Mouse (Mus musculus) small intestine, adult 2 months (tissue): Measurements from ENCODE around the gene Dnajc9. TPM values are rescaled to one million over a fixed set of nuclear protein-coding genes. Genes with fewer than 3 reads are reported as not detected.

ENCODE experiments used
- H3K27ac ChIP-seq: fragments of 200-500 bp; 2 replicates; pipeline ENCODE4 v1.5.1; 2012; ENCODE audit warnings: low read depth, low read length, control low read depth, inconsistent platforms; ENCODE audit not compliant: insufficient read depth
- H3K27me3 ChIP-seq: fragments of 200-500 bp; 2 replicates; pipeline ENCODE4 v1.6.1; 2012; ENCODE audit warnings: mild to moderate bottlenecking, moderate library complexity, low read length, inconsistent platforms; ENCODE audit not compliant: control insufficient read depth, insufficient read depth
- H3K36me3 ChIP-seq: fragments of 200-500 bp; 2 replicates; pipeline ENCODE4 v1.6.1; 2012; ENCODE audit warnings: mild to moderate bottlenecking, low read length, control low read depth, inconsistent platforms; ENCODE audit not compliant: control insufficient read depth, insufficient read depth
- H3K4me1 ChIP-seq: fragments of 200-500 bp; 2 replicates; pipeline ENCODE4 v1.6.1; 2012; ENCODE audit warnings: low read length, inconsistent platforms, mixed read lengths; ENCODE audit not compliant: control insufficient read depth, insufficient read depth, insufficient read length
- H3K4me3 ChIP-seq: fragments of 200-500 bp; 2 replicates; pipeline ENCODE4 v1.5.1; 2012; ENCODE audit warnings: low read depth, mild to moderate bottlenecking, control low read depth, inconsistent platforms, low read length, moderate library complexity
- CTCF ChIP-seq: fragments of 200-500 bp; IDR thresholded peaks from 2 replicates; pipeline ENCODE4 v1.5.1; 2012; ENCODE audit warnings: low read depth, mild to moderate bottlenecking, control low read depth, inconsistent platforms, low read length, moderate library complexity, mixed read lengths; ENCODE audit not compliant: insufficient replicate concordance, insufficient read length; ENCODE audit errors: extremely low read depth
- POLR2A ChIP-seq: fragments of 200-500 bp; IDR thresholded peaks from 2 replicates; pipeline ENCODE4 v1.6.1; 2012; ENCODE audit warnings: low read depth, mild to moderate bottlenecking, control low read depth, inconsistent platforms, low read length, moderate library complexity
- WGBS: fragments of 180-500 bp; shearing (Covaris S2); methylation state at CpG from one replicate; pipeline ENCODE4 v1.1.7; 2018; 5-methylcytosine and 5-hydroxymethylcytosine counted together
- polyA plus RNA-seq: library from polyadenylated mRNA; depleted of rRNA; stranded (reverse); fragments of >200 nt; gene quantifications from 2 replicates; pipeline ENCODE4 v1.2.3, GENCODE M21; 2012; rRNA removed

Dnajc9 gene
- polyA plus RNA-seq, 1 experiment = 21.1 TPM

DNA sequence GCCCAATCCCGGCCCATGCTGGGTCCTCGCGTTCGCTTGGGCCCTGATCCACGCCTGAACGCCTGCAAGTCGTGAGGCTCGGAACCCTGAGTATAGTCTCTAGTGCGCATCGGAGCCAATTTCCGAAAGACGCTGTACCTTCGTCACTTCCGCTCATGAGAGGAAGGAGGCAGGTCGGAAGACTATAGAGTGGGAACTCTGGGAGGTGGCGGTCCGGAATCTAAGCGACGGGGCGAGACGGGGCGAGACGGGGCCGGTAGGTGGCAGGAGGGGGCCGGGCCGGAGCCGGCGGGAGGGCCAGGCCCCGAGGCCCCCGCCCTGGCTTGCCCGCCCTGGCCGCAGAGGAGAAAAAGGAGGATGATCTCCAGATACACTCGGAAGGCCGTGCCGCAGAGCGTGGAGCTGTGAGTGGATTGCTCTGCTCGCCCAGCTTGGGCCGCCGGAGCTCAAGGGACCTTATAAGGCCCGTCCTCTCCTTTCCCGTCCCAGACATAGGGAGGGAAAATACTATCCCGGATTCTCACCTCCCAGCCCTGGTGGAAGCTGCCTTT is 40.6 kb downstream of the Dnajc9 start, which contains the start of the genes Ecd and Fam149b:
TSS of gene Ecd (minus strand) at position 131 of the 551 bp plus-strand sequence.
TSS of gene Fam149b (plus strand) at position 172 of the 551 bp plus-strand sequence.
- peak within 1 kb of the TSS; percentile 71 for H3K4me3 ChIP-seq
- under 1% methylated on average over 42 of the region's 42 CpGs for WGBS
- no peaks in the 10 kb centered on the region for H3K27me3 ChIP-seq
- H3K4me1 ChIP-seq = no peaks in the 10 kb centered on the region
- TF ChIP-seq CTCF (peak; percentile 50; the same call in 1 of the 2 replicates), POLR2A (peak; percentile 75; the same call in 1 of the 2 replicates)
- peaks cover 8% of the 10 kb centered on the region for H3K36me3 ChIP-seq
- peak within 1 kb of the TSS; percentile 93 for H3K27ac ChIP-seq

DNA sequence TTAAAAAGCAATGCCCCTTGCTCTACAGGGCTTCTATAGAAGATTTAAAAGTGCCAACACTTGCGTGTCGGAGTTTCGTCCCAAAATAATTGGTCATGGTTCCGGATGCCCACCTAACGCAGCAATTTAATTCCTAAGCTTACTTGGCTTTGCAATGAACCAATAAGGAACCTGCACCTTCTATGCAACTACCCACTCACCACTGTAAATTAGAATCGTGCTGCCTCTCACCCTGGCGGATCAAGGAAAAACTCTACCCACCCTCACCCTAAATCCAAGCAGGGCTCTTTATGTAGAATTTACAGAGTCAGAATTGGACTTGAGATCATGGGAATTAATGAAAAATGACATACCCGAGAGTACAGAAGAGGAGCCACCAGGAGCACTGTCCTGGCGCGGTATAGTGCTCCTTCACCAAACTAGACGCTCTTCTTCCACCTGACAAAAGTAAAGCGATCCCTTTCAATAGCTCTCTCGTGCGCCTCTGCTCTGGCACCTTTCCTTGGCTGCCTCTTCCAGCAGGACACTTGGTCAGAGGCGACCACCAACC is 41.2 kb downstream of the Dnajc9 start:
- TF ChIP-seq CTCF (no peak), POLR2A (no peak)
- Histone ChIP-seq H3K27me3 (no peaks in the 10 kb centered on the region), H3K4me1 (no peaks in the 10 kb centered on the region), H3K27ac (peak overlapping the region; percentile 47), H3K4me3 (peak overlapping the region; percentile 71), H3K36me3 (peaks cover 8% of the 10 kb centered on the region)
- 1% methylated on average over 15 of the region's 15 CpGs for WGBS

DNA sequence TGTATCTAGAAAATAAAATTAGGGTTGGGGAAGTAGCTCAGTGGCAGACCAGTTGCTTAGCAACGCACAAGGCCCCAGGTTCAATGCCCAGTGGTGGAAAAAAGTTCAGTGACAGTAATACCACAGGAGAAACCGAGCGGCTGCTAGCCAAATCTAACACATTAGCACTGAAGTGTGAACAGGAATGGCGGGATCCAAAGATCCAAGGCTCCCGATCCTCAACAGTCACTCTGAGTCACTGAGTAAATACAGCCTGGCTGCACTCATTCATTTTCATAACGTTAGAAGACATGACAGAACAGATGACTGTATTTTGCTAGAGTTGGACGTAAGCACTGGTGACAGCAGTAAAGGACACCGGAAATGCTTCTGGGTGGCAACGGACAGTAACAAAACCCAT is 42.8 kb downstream of the Dnajc9 start:
- no peak for TF ChIP-seq POLR2A
- no peak for TF ChIP-seq CTCF
- H3K27me3 ChIP-seq = no peaks in the 10 kb centered on the region
- H3K4me3 ChIP-seq = no peak overlapping the region
- peaks cover 10% of the 10 kb centered on the region for H3K36me3 ChIP-seq
- no peak overlapping the region for H3K27ac ChIP-seq
- 0 out of 2 replicates have a peak, but pooled peaks cover 2% of the 10 kb centered on the region for H3K4me1 ChIP-seq
- 69% methylated on average over 9 of the region's 9 CpGs for WGBS

DNA sequence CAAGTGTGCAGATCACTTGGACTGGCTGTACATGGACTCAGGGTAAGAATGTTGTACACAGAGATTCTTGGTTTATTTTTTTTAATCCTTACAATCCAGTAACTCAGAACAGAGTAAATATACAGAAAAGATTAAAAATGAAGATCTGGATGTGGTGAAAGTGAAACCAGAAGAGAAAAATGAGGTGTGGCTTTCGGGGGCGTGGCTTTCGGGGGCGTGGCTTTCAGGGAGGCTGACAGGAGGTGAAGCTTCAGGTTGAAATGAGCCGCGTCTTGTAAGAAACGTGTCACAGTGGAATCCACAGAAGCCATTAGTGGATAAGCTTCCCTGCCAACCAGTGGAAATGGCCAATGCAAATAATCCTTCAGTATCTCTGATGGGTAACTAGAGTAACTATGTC is 47.8 kb downstream of the Dnajc9 start:
- peaks cover 26% of the 10 kb centered on the region for H3K36me3 ChIP-seq
- no peaks in the 10 kb centered on the region for H3K27me3 ChIP-seq
- TF ChIP-seq CTCF (no peak), POLR2A (no peak)
- WGBS = 41% methylated on average over 7 of the region's 7 CpGs
- no peak overlapping the region for H3K27ac ChIP-seq
- H3K4me3 ChIP-seq = no peak overlapping the region
- H3K4me1 ChIP-seq = 0 out of 2 replicates have a peak, but pooled peaks cover 2% of the 10 kb centered on the region

DNA sequence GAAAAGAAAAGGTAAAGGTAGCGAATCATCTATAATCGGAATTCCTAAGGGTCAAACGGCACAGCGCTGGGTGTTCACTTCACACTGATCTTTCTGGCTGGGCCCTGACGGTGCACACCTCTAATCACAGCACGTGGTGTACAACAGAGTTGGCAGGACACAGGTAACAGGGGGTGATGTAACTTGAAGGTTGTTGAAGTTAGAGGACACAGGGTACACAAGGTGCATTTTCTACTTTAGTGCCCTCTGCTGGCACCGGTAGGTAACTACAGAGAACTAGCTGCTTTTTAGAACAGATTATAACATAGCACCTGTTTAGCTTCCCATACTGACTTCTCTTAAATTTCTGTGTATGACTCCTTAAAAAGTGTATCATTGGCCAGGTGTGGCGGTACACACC is 48.6 kb downstream of the Dnajc9 start:
- no peaks in the 10 kb centered on the region for H3K27me3 ChIP-seq
- 0 out of 2 replicates have a peak, but pooled peaks cover 2% of the 10 kb centered on the region for H3K4me1 ChIP-seq
- no peak overlapping the region for H3K4me3 ChIP-seq
- H3K36me3 ChIP-seq = peaks cover 30% of the 10 kb centered on the region
- 86% methylated on average over 8 of the region's 8 CpGs for WGBS
- peak; percentile 36; the same call in 1 of the 2 replicates for TF ChIP-seq CTCF
- no peak for TF ChIP-seq POLR2A
- no peak overlapping the region for H3K27ac ChIP-seq

DNA sequence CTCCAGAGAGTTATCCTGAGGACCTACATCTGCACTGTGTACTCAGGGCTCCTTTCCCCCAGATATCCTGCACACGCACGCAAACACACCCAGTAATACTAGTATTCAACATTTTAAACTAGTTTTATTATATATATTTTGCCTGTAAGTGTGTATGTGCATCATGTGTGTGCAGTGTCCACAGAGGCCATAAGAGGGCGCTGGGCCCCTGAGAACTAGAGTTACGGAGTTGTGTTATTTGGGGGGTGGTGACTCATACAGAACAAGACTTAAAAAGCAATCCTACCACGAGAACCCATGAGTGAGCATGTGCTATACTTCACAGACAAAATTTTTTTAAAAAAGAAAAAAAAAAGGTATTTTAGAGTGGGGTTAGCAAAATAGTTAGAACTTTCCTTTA is 49.3 kb downstream of the Dnajc9 start:
- Histone ChIP-seq H3K4me1 (0 out of 2 replicates have a peak, but pooled peaks cover 2% of the 10 kb centered on the region), H3K27ac (no peak overlapping the region), H3K27me3 (no peaks in the 10 kb centered on the region), H3K36me3 (peaks cover 32% of the 10 kb centered on the region), H3K4me3 (no peak overlapping the region)
- WGBS = 98% methylated on average over 5 of the region's 5 CpGs
- no peak for TF ChIP-seq POLR2A
- TF ChIP-seq CTCF = peak; percentile 11; the same call in 1 of the 2 replicates

Other genes with a start within 250 kb of the Dnajc9 start
- 13.9 and 48.0 TPM in 2 replicates for gene Kcnk5, start 207.1 kb downstream of the Dnajc9 start, polyA plus RNA-seq
- gene Kcnk16, start 119.7 kb downstream of the Dnajc9 start, polyA plus RNA-seq = 0.71 and 1.8 TPM in 2 replicates
- gene Nudt13, start 94.2 kb downstream of the Dnajc9 start, polyA plus RNA-seq = 6.8 and 12.2 TPM in 2 replicates
- gene Ecd, start 40.8 kb downstream of the Dnajc9 start, polyA plus RNA-seq = 4.8 and 8.2 TPM in 2 replicates
- 9.3 and 17.0 TPM in 2 replicates for gene Fam149b, start 40.7 kb downstream of the Dnajc9 start, polyA plus RNA-seq
- 22.4 and 28.1 TPM in 2 replicates for gene Mrps16, start 4.7 kb upstream of the Dnajc9 start, polyA plus RNA-seq
- gene Cfap70, start 63.3 kb upstream of the Dnajc9 start, polyA plus RNA-seq = not detected in 2 replicates
- 37.3 and 55.7 TPM in 2 replicates for gene Anxa7, start 91.2 kb upstream of the Dnajc9 start, polyA plus RNA-seq
- 0.09 and 0.22 TPM in 2 replicates for gene Mss51, start 108.0 kb upstream of the Dnajc9 start, polyA plus RNA-seq
- gene Ppp3cb, start 157.7 kb upstream of the Dnajc9 start, polyA plus RNA-seq = 1.7 and 4.7 TPM in 2 replicates